Mouse (Mus musculus) layer of hippocampus, postnatal 14 days (tissue): ENCODE results near the gene Rasa4. TPM values are rescaled to one million over a fixed set of nuclear protein-coding genes. Genes with fewer than 3 reads are reported as not detected.
"Not testable (repeated sequence)": the region's sequence is repeated elsewhere in the genome, so short reads cannot be mapped to it uniquely, and the experiment has no call there.

Experiments used
- DNase-seq, 2 experiments: peaks; one replicate each; pipeline ENCODE4 v3.0.0; 2021 to 2022; ENCODE audit warnings: low spot score in 2 of 2, mixed read lengths in 1 of 2
- total RNA-seq, 2 experiments: library from RNA; stranded (reverse); gene quantifications; 2 replicates each; pipeline ENCODE4 v1.2.3; 2021

Gene Rasa4
- total RNA-seq, 2 experiments from 2014 or later, result 4.3 to 4.4 TPM

GRCm38 (mm10) chr5:136108486-136108885, 24.8 kb downstream of the Rasa4 start:
- no peak for DNase-seq

- no peak for DNase-seq
Measured at GRCm38 (mm10) chr5:136109042-136109441, 25.3 kb downstream of the Rasa4 start.

- not testable (repeated sequence) for DNase-seq
Measured at GRCm38 (mm10) chr5:136113546-136113945, 29.8 kb downstream of the Rasa4 start.

GRCm38 (mm10) chr5:136115891-136116783, 32.4 kb downstream of the Rasa4 start, which contains the start of gene Polr2j:
TSS of gene Polr2j (plus strand) at chr5:136116631.
- DNase-seq, result peak; percentile 97 to 98

GRCm38 (mm10) chr5:136116784-136117112, 33.0 kb downstream of the Rasa4 start:
- DNase-seq, result no peak

- DNase-seq, result no peak
Measured at GRCm38 (mm10) chr5:136122165-136122564, 38.4 kb downstream of the Rasa4 start.

GRCm38 (mm10) chr5:136135571-136136291, 52.0 kb downstream of the Rasa4 start, which contains the start of the genes Lrwd1 and Alkbh4:
TSS of gene Lrwd1 (minus strand) at chr5:136136074.
TSS of gene Alkbh4 (plus strand) at chr5:136136146.
- peak; percentile 94 to 97 for DNase-seq

GRCm38 (mm10) chr5:136136292-136136990, 52.7 kb downstream of the Rasa4 start:
- DNase-seq, result no peak

- no peak for DNase-seq
Measured at GRCm38 (mm10) chr5:136137658-136138274, 54.0 kb downstream of the Rasa4 start.

GRCm38 (mm10) chr5:136139393-136139792, 55.7 kb downstream of the Rasa4 start:
- DNase-seq, result no peak

GRCm38 (mm10) chr5:136140057-136140482, 56.4 kb downstream of the Rasa4 start:
- DNase-seq, result peak; percentile 29 to 57

GRCm38 (mm10) chr5:136142746-136143145, 59.0 kb downstream of the Rasa4 start:
- no peak for DNase-seq

- DNase-seq, result no peak
Measured at GRCm38 (mm10) chr5:136143161-136143755, 59.5 kb downstream of the Rasa4 start.

GRCm38 (mm10) chr5:136144606-136145430, 61.1 kb downstream of the Rasa4 start:
- no peak for DNase-seq

- no peak for DNase-seq
Measured at GRCm38 (mm10) chr5:136146936-136147335, 63.2 kb downstream of the Rasa4 start.

- DNase-seq, result no peak
Measured at GRCm38 (mm10) chr5:136147704-136148103, 64.0 kb downstream of the Rasa4 start.

GRCm38 (mm10) chr5:136149134-136149576, 65.4 kb downstream of the Rasa4 start:
- not testable (repeated sequence) for DNase-seq

- DNase-seq, result no peak
Measured at GRCm38 (mm10) chr5:136152365-136152764, 68.6 kb downstream of the Rasa4 start.

- no peak for DNase-seq
Measured at GRCm38 (mm10) chr5:136155399-136155798, 71.7 kb downstream of the Rasa4 start.
